Mouse (Mus musculus) stomach, embryonic 14.5 days (tissue): Measurements from ENCODE around the gene Iqcc. TPM values are rescaled to one million over a fixed set of nuclear protein-coding genes. Genes with fewer than 3 reads are reported as not detected.

Experiments
- ATAC-seq: fragments of 200-750 bp; cut with Nextera tagmentation; 2 replicates; pipeline ENCODE4 v1.8.0; 2017; ENCODE audit warnings: low read depth, moderate TSS enrichment; ENCODE audit not compliant: insufficient number of reproducible peaks, insufficient read depth, low FRiP score
- H3K27ac ChIP-seq: fragments of 300-500 bp; sonication (generic); 2 replicates; pipeline ENCODE4 v1.5.1; 2014; ENCODE audit warnings: mild to moderate bottlenecking, low read length, moderate library complexity, mixed read lengths
- H3K27me3 ChIP-seq: fragments of 300-500 bp; sonication (generic); 2 replicates; pipeline ENCODE4 v1.6.1; 2014; ENCODE audit warnings: low read length, control low read depth, mixed read lengths; ENCODE audit not compliant: control insufficient read depth, insufficient read depth
- H3K36me3 ChIP-seq: fragments of 300-500 bp; sonication (generic); 2 replicates; pipeline ENCODE4 v1.6.1; 2014; ENCODE audit warnings: mild to moderate bottlenecking, control low read depth, low read length, moderate library complexity, mixed read lengths; ENCODE audit not compliant: control insufficient read depth, insufficient read depth
- H3K4me1 ChIP-seq: fragments of 300-500 bp; sonication (generic); 2 replicates; pipeline ENCODE4 v1.6.1; 2014; ENCODE audit warnings: low read length, control low read depth, mixed read lengths; ENCODE audit not compliant: control insufficient read depth, insufficient read depth
- H3K4me2 ChIP-seq: fragments of 300-500 bp; sonication (generic); replicated peaks from 2 replicates; pipeline ENCODE4 v1.6.1; 2014; ENCODE audit warnings: low read depth, low read length, control low read depth
- H3K4me3 ChIP-seq: fragments of 300-500 bp; sonication (generic); 2 replicates; pipeline ENCODE4 v1.5.1; 2014; ENCODE audit warnings: low read depth, low read length, control low read depth
- H3K9ac ChIP-seq: fragments of 300-500 bp; sonication (generic); replicated peaks from 2 replicates; pipeline ENCODE4 v1.6.1; 2014; ENCODE audit warnings: low read depth, mild to moderate bottlenecking, control low read depth, low read length, moderate library complexity, mixed read lengths
- H3K9me3 ChIP-seq: fragments of 300-500 bp; sonication (generic); 2 replicates; pipeline ENCODE4 v1.6.1; 2016; ENCODE audit warnings: low read depth, low read length, control low read depth; ENCODE audit not compliant: control insufficient read depth
- WGBS: fragments of 180-500 bp; shearing (Covaris S2); extraction: QIAGEN DNeasy Blood & Tissue Kit; methylation state at CpG from one replicate; pipeline ENCODE4 v1.1.7; 2014; 5-methylcytosine and 5-hydroxymethylcytosine counted together
- polyA plus RNA-seq: library from polyadenylated mRNA; unstranded; fragments of >200 nt; fragmentation: Nextera tagmentation; extraction: Ambion mirVana; gene quantifications from 2 replicates; pipeline ENCODE4 v1.2.1, GENCODE M21; 2014

Gene Iqcc
- 26.2 and 26.9 TPM in 2 replicates for polyA plus RNA-seq

DNA sequence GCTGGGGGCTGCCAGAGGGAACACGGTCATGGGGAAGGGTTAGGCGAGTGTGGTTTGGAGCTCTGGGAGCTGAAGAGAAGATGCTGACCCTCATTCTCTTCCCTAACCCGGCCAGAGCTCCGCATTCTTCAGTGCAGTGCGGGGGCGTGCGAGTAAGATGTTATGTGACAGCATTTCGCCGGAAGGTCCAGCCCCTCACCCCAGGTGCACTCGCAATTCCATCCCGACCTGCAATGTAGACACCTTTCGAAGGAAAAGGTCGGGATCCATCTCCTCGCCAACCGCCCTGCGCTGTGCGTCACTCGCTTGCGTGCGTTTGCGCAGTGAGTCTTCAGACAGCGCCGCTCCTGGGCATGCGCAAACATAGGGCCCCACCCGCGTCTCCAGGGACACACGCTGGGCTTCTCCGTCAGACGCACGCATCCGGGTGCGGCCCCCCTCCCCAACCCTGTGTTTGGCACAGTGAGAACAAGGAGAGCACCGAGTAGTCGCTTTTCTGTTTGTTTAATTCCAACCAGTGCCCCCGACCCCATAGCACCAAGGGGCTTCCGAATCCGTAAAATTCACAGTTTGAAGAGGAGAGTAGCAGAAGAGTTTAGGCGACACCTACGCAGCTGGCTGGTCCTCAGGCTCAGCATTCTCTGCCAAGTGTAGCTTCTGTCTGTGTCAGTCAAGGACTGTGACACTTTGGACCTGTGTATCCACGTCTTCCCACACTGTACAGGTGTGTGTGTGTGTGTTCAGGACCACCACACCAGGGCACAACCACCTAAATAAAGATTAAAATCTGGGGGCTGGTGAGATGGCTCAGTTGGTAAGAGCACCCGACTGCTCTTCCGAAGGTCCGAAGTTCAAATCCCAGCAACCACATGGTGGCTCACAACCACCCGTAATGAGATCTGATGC is at the start of gene Iqcc:
TSS of gene Iqcc (minus strand) at position 314 of the 906 bp plus-strand sequence.
- peaks cover 10% of the 10 kb centered on the region; the same call in 1 of the 2 replicates for H3K36me3 ChIP-seq
- no peaks in the 10 kb centered on the region for H3K9me3 ChIP-seq
- H3K4me3 ChIP-seq = peak within 1 kb of the TSS; percentile 75
- peak within 1 kb of the TSS; percentile 81 for H3K27ac ChIP-seq
- peak within 1 kb of the TSS; percentile 84 for H3K4me2 ChIP-seq
- peaks cover 20% of the 10 kb centered on the region; the same call in 1 of the 2 replicates for H3K4me1 ChIP-seq
- 4% methylated on average over 43 of the region's 44 CpGs for WGBS
- H3K9ac ChIP-seq = peak within 1 kb of the TSS; percentile 80
- H3K27me3 ChIP-seq = no peaks in the 10 kb centered on the region
- ATAC-seq = peak; percentile 90

DNA sequence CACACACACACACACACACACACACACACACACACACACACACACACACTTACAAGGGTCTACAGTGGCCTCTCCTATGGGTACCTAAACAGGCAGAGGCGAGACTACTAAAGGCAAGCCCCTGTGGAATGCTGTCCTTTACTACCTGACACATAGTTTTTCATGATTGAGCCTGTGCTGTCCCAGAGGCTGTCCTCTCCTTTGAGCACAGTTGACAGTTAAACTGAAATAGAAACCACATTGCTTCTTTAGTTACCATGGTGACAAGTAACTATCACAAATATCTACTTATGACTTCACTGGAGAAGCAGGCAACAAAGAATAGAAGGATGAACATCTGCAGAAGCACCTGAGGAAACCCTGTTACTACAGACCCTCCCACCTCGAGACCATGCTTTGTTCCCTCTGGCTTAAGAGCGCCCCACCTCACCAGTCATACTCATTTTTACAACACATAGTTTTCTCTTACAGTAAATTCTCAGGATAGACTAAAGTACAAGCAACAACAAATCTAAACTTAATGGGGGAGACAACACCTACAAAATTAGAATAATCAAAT is 43.4 kb upstream of the Iqcc start:
- no peaks in the 10 kb centered on the region for H3K4me1 ChIP-seq
- peaks cover 42% of the 10 kb centered on the region for H3K36me3 ChIP-seq
- H3K9ac ChIP-seq = no peak overlapping the region
- no peaks in the 10 kb centered on the region for H3K27me3 ChIP-seq
- no peak overlapping the region for H3K27ac ChIP-seq
- H3K4me3 ChIP-seq = no peak overlapping the region
- no peaks in the 10 kb centered on the region for H3K9me3 ChIP-seq
- 79% methylated on average over 3 of the region's 3 CpGs for WGBS
- no peak overlapping the region for H3K4me2 ChIP-seq
- no peak for ATAC-seq

DNA sequence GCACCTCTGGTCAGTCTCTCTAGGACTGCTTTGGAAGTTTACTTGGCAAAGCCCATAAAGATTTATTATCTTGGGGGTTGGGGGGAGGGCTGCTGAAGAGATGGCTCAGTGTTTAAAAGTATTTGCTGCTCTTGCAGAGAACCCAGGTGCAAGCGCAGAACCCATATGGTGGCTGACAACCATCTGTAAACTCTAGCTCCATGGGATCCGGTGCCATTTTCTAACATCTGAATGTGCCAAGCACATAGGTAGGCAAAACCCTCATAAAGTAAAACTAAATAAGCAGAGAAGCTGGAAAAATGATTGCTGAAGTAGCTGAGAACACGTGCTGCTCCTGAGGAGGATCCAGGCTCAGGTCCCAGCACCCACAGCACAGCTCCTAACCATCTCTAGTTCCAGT is 42.7 kb upstream of the Iqcc start:
- H3K27me3 ChIP-seq = no peaks in the 10 kb centered on the region
- H3K27ac ChIP-seq = no peak overlapping the region
- H3K36me3 ChIP-seq = peaks cover 48% of the 10 kb centered on the region
- WGBS = 71% methylated on average over 3 of the region's 3 CpGs
- no peaks in the 10 kb centered on the region for H3K4me1 ChIP-seq
- H3K4me2 ChIP-seq = no peak overlapping the region
- no peak overlapping the region for H3K4me3 ChIP-seq
- H3K9me3 ChIP-seq = no peaks in the 10 kb centered on the region
- ATAC-seq = no peak
- H3K9ac ChIP-seq = no peak overlapping the region

DNA sequence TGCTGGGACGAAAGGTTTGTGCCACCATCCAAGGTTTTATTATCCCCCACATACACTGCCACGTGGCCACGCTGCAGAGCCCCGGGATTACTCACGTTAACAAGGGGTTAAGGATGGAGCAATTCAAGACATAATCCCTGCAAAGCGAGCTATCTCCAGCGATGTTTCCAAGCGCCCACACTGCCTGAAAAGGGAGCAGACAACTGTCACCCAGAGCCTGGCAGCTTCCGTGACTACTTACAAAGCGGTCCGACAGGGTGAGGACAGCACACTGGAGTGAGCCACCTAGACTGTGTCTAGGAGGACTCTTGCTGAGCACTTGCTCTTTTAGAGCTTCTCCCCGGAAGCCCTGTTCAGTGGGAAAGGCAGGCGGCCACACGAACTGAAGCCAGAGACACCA is 35.9 kb upstream of the Iqcc start:
- Histone ChIP-seq H3K9me3 (no peaks in the 10 kb centered on the region), H3K27me3 (no peaks in the 10 kb centered on the region), H3K9ac (no peak overlapping the region), H3K4me1 (no peaks in the 10 kb centered on the region), H3K4me2 (no peak overlapping the region), H3K27ac (no peak overlapping the region), H3K4me3 (no peak overlapping the region), H3K36me3 (peaks cover 77% of the 10 kb centered on the region)
- ATAC-seq = no peak
- WGBS = 94% methylated on average over 14 of the region's 14 CpGs

DNA sequence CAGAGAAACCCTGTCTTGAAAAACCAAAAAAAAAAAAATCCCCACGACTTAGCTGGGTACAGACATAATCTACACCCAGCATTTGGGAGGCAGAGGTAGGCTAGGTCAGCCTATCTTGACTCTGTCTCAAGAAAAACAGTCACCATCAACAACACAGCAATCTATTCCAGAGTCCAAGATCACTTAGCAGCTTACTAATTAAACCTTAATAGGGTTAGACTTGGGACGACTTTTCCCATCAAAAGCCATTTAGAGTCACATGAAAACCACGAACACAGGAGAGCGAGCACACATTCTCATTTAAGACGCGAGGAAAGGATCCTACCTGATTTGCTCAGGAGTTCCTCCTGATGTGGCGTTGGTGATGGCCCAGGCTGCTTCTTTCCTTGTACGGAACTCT is 31.5 kb upstream of the Iqcc start:
- no peaks in the 10 kb centered on the region for H3K9me3 ChIP-seq
- no peak overlapping the region for H3K4me2 ChIP-seq
- 92% methylated on average over 8 of the region's 8 CpGs for WGBS
- H3K27me3 ChIP-seq = no peaks in the 10 kb centered on the region
- no peak overlapping the region for H3K9ac ChIP-seq
- H3K4me3 ChIP-seq = no peak overlapping the region
- H3K4me1 ChIP-seq = no peaks in the 10 kb centered on the region
- H3K36me3 ChIP-seq = peaks cover 67% of the 10 kb centered on the region
- no peak for ATAC-seq
- no peak overlapping the region for H3K27ac ChIP-seq

DNA sequence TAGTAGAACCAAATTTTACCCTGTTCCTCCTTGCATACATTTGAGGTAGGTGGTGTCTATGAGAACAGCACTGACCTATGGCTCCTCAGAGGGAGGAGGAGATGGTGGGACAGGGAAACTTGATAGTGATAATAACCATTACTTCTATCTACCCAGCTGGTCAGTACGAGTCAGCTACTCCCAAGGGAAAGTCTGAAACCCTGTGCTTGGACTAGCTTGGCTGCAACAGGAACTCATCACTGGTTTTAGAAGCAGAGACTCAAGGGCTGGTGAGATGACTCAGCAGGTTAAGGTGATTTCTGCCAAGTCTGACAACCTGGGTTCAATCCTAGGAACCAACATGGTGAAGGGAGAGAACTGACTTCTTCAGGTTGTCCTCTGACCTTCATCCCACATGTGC is 29.8 kb upstream of the Iqcc start:
- Histone ChIP-seq H3K4me2 (no peak overlapping the region), H3K9me3 (no peaks in the 10 kb centered on the region), H3K9ac (no peak overlapping the region), H3K36me3 (peaks cover 50% of the 10 kb centered on the region), H3K4me1 (no peaks in the 10 kb centered on the region), H3K27ac (no peak overlapping the region), H3K4me3 (no peak overlapping the region), H3K27me3 (no peaks in the 10 kb centered on the region)
- no peak for ATAC-seq
- WGBS = 70% methylated on average over 1 of the region's 1 CpGs

DNA sequence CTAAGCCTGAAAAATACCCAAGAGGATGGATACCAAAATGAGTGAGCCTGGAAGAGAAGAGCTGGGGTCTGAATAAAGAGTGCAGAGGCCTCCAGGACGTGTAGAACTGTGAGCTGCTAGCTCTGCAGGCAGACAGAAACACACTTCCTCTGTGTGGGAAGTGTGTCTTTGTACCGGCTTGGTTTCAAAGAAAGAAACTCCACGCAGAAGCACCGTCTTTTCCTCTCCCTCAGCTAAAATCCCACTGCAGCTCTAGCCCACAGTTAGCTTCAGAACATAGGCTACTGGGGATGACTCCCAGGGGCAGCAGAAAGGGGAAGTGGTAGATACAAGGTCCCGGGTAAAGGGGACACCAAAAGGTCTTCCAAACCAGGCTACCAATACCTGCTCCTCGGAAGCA is 26.3 kb upstream of the Iqcc start:
- Histone ChIP-seq H3K9me3 (no peaks in the 10 kb centered on the region), H3K4me1 (no peaks in the 10 kb centered on the region), H3K36me3 (peaks cover 30% of the 10 kb centered on the region), H3K4me3 (no peak overlapping the region), H3K4me2 (no peak overlapping the region), H3K27me3 (no peaks in the 10 kb centered on the region), H3K27ac (no peak overlapping the region), H3K9ac (no peak overlapping the region)
- no peak for ATAC-seq
- 82% methylated on average over 6 of the region's 6 CpGs for WGBS

DNA sequence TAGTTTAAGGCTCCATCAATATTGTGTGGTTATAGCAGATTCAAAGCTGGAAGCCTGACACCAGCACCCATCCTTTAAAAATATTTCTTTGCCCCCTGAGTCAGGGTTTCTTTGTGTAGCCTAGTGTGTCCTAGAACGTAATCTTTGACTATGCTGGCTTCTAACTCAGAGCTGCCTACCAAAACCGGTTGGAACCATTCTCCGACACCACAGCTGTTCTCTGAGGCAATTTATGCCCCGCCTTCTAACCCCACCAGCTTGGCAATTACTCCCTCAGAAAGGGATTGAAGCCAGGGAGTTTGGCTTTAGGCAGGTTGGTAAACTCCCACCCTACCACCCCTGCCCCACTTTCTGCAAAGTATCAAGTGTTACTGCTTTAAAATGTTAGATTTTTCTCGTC is 22.9 kb upstream of the Iqcc start:
- H3K4me1 ChIP-seq = peaks cover 8% of the 10 kb centered on the region; the same call in 1 of the 2 replicates
- H3K9me3 ChIP-seq = no peaks in the 10 kb centered on the region
- H3K27me3 ChIP-seq = no peaks in the 10 kb centered on the region
- ATAC-seq = no peak
- WGBS = 42% methylated on average over 5 of the region's 5 CpGs
- H3K27ac ChIP-seq = no peak overlapping the region
- H3K4me2 ChIP-seq = peak overlapping the region; percentile 78; the same call in 1 of the 2 replicates
- H3K4me3 ChIP-seq = 0 out of 2 replicates have a peak overlapping the region, but pooled peaks have one; percentile 48
- H3K36me3 ChIP-seq = peaks cover 21% of the 10 kb centered on the region
- H3K9ac ChIP-seq = no peak overlapping the region
